Mouse (Mus musculus): ENCODE results near the gene Eif2b1. TPM values are rescaled to one million over a fixed set of nuclear protein-coding genes. Genes with fewer than 3 reads are reported as not detected.
A peak's percentile ranks its signal among the peaks of the same experiment; 100 is the strongest.
"Not testable (repeated sequence)": the region's sequence is repeated elsewhere in the genome, so short reads cannot be mapped to it uniquely, and the experiment has no call there.

The Eif2b1 gene
- 17.7 and 21.0 TPM in 2 replicates for total RNA-seq (2015; ENCODE audit: low replicate concordance)
- total RNA-seq (2017; ENCODE audit: low replicate concordance): 7.8 and 15.2 TPM in 2 replicates

- ATAC-seq (replicated peaks; ENCODE audit: low FRiP score, poor library complexity, severe bottlenecking): peak; percentile 100
These were observed at the start of gene Eif2b1, which contains the start of gene Gtf2h3 for GRCm38 (mm10) chr5:124578633-124579317. TSS of gene Eif2b1 (minus strand) at chr5:124579131. TSS of gene Gtf2h3 (plus strand) at chr5:124579140.

GRCm38 (mm10) chr5:124624291-124624690 lies 45.4 kb upstream of the Eif2b1 start:
- ATAC-seq (replicated peaks; ENCODE audit: low FRiP score, poor library complexity, severe bottlenecking): no peak

GRCm38 (mm10) chr5:124622890-124623289 lies 44.0 kb upstream of the Eif2b1 start:
- ATAC-seq (replicated peaks; ENCODE audit: low FRiP score, poor library complexity, severe bottlenecking): no peak

GRCm38 (mm10) chr5:124621362-124621761 lies 42.4 kb upstream of the Eif2b1 start:
- ATAC-seq (replicated peaks; ENCODE audit: low FRiP score, poor library complexity, severe bottlenecking): no peak

- no peak for ATAC-seq (replicated peaks; ENCODE audit: low FRiP score, poor library complexity, severe bottlenecking)
These were observed 39.8 kb upstream of the Eif2b1 start for GRCm38 (mm10) chr5:124618711-124619110.

- ATAC-seq (replicated peaks; ENCODE audit: low FRiP score, poor library complexity, severe bottlenecking): no peak
These were observed 35.8 kb upstream of the Eif2b1 start for GRCm38 (mm10) chr5:124614709-124615108.

GRCm38 (mm10) chr5:124610965-124611364 lies 32.0 kb upstream of the Eif2b1 start:
- ATAC-seq (replicated peaks; ENCODE audit: low FRiP score, poor library complexity, severe bottlenecking): 0 out of 2 replicates have a peak, but pooled peaks have one; percentile 30

GRCm38 (mm10) chr5:124605041-124605622 lies 26.2 kb upstream of the Eif2b1 start:
- ATAC-seq (replicated peaks; ENCODE audit: low FRiP score, poor library complexity, severe bottlenecking): no peak

GRCm38 (mm10) chr5:124604296-124604695 lies 25.4 kb upstream of the Eif2b1 start:
- no peak for ATAC-seq (replicated peaks; ENCODE audit: low FRiP score, poor library complexity, severe bottlenecking)

- ATAC-seq (replicated peaks; ENCODE audit: low FRiP score, poor library complexity, severe bottlenecking): no peak
These were observed 23.4 kb upstream of the Eif2b1 start for GRCm38 (mm10) chr5:124602349-124602748.

- not testable (repeated sequence) for ATAC-seq (replicated peaks; ENCODE audit: low FRiP score, poor library complexity, severe bottlenecking)
These were observed 20.8 kb upstream of the Eif2b1 start for GRCm38 (mm10) chr5:124599726-124600125.

GRCm38 (mm10) chr5:124598224-124599174 lies 19.6 kb upstream of the Eif2b1 start:
- ATAC-seq (replicated peaks; ENCODE audit: low FRiP score, poor library complexity, severe bottlenecking): peak; percentile 86

- ATAC-seq (replicated peaks; ENCODE audit: low FRiP score, poor library complexity, severe bottlenecking): no peak
These were observed 13.8 kb upstream of the Eif2b1 start for GRCm38 (mm10) chr5:124592768-124593167.

GRCm38 (mm10) chr5:124582515-124582914 lies 3.6 kb upstream of the Eif2b1 start:
- ATAC-seq (replicated peaks; ENCODE audit: low FRiP score, poor library complexity, severe bottlenecking): no peak

GRCm38 (mm10) chr5:124575467-124575866 lies 3.5 kb downstream of the Eif2b1 start:
- no peak for ATAC-seq (replicated peaks; ENCODE audit: low FRiP score, poor library complexity, severe bottlenecking)

- no peak for ATAC-seq (replicated peaks; ENCODE audit: low FRiP score, poor library complexity, severe bottlenecking)
These were observed 7.9 kb downstream of the Eif2b1 start for GRCm38 (mm10) chr5:124571068-124571467.

- no peak for ATAC-seq (replicated peaks; ENCODE audit: low FRiP score, poor library complexity, severe bottlenecking)
These were observed 23.8 kb downstream of the Eif2b1 start for GRCm38 (mm10) chr5:124555145-124555544.

- no peak for ATAC-seq (replicated peaks; ENCODE audit: low FRiP score, poor library complexity, severe bottlenecking)
These were observed 25.3 kb downstream of the Eif2b1 start for GRCm38 (mm10) chr5:124553607-124554006.

GRCm38 (mm10) chr5:124552558-124553307 lies 26.2 kb downstream of the Eif2b1 start, which contains the start of gene Ddx55:
TSS of gene Ddx55 (plus strand) at chr5:124552864.
- peak; percentile 96 for ATAC-seq (replicated peaks; ENCODE audit: low FRiP score, poor library complexity, severe bottlenecking)
